Comparison of ENCODE assay signal across 12 mouse cellular contexts in genomic region chr5:37042934-37043333, GRCm38 (mm10). TPM values are rescaled to one million over a fixed set of nuclear protein-coding genes. Genes with fewer than 3 reads are reported as not detected.
"Had no signal": no experiment of that assay in that cellular context is flagged by ENCODE, and none has a peak within 500 bp of the region (broad histone marks: within the 10 kb centered on the region; RNA-seq: fewer than 3 reads in every experiment).

No protein-coding gene starts in this region.

- H3K9me3 ChIP-seq: kidney, embryonic 15.5 days; limb, embryonic 13.5 days; neural tube, embryonic 12.5 days had no signal

- H3K9ac ChIP-seq: kidney, embryonic 15.5 days; limb, embryonic 13.5 days; liver, embryonic 14.5 days; neural tube, embryonic 12.5 days had no signal

- H3K4me2 ChIP-seq: kidney, embryonic 15.5 days; limb, embryonic 13.5 days; neural tube, embryonic 12.5 days had no signal

- H3K27ac ChIP-seq: kidney, embryonic 15.5 days; limb, embryonic 13.5 days; liver, embryonic 14.5 days; neural tube, embryonic 12.5 days had no signal

- H3K36me3 ChIP-seq: kidney, embryonic 15.5 days; limb, embryonic 13.5 days; neural tube, embryonic 12.5 days had no signal

- H3K4me1 ChIP-seq: kidney, embryonic 15.5 days; limb, embryonic 13.5 days; neural tube, embryonic 12.5 days had no signal

- H3K27me3 ChIP-seq: neural tube, embryonic 12.5 days had no signal

- H3K4me3 ChIP-seq: kidney, embryonic 15.5 days; limb, embryonic 13.5 days; myocyte; neural tube, embryonic 12.5 days had no signal

- DNase-seq: kidney, adult 2 months; kidney, postnatal 14 days; left cerebral cortex, postnatal 4 days; lung, adult 18-20 months; thymus, adult 18-20 months; thymus, postnatal 14 days had no signal

RNA-seq across cellular contexts. Expression of gene Gm1043, which starts 42.2 kb away (rescaled TPM):
- polyA plus RNA-seq: kidney, embryonic 15.5 days; liver, embryonic 14.5 days; lung, embryonic 16.5 days; myocyte had no signal
